Mouse (Mus musculus): ENCODE results near the gene N4bp2l2.

N4bp2l2 gene

DNA sequence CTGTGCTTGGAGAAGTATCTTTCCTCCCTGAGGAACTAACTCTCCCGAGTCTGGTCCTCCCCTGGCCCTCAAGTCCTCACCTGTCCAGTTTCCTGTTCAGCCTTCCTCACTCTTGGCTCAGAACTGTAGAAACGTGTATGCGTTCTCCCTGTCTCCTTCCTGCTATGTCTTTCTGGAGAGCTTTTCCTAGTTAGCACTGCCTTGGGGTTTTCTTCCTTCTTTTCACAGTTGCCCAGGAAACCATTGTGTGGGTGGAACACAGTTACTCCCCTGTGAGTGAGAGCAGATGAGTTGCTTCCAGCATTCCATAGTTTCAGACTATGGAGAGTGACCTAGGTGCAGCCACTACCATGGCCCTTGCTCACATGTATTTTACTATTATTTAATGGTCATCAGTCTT, 99.8 kb downstream of the N4bp2l2 start:
- DNase-seq (ENCODE audit: low spot score in 2 of 2) = peak; percentile 26 to 47

- no peak for DNase-seq (ENCODE audit: low spot score in 2 of 2)
Observed at GRCm38 (mm10) chr5:150564426-150564825, 101.6 kb downstream of the N4bp2l2 start.

DNA sequence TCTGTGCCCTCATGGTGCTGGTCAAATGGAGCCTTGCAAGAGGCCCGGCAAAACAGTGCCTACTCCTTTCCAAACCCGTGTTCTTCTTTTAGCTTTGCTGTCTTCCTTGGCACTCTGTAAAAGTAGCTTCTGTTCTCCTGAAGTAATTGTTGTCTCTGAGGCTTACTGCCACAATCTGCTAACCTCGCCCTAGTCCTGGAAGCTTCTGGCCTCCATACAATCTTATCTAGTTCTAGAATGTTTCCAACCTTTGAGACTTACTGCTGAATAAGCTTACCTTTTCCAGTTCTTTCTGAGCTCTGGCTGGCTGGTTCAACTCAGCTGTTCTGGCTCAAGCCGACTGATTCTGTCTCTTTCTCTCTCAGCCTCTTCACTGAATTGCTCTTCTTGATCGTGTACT, 104.2 kb downstream of the N4bp2l2 start:
- no peak for DNase-seq (ENCODE audit: low spot score in 2 of 2)

GRCm38 (mm10) chr5:150561376-150561775, 104.6 kb downstream of the N4bp2l2 start:
- DNase-seq (ENCODE audit: low spot score in 2 of 2) = no peak

DNA sequence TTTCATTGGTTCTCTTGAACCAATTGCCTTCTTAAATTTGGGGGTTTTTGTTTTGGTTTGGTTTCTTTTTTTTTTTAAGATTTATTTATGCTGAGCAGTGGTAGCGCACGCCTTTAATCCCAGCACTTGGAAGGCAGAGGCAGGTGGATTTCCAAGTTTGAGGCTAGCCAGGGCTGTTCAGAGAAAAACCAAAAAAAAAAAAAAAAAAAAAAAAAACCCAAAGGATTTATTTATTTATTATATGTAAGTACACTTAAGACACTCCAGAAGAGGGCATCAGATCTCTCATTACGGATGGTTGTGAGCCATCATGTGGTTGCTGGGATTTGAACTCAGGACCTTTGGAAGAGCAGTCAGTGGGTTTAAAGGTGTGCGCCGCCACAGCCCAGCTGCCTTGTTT, 105.1 kb downstream of the N4bp2l2 start:
- no peak for DNase-seq (ENCODE audit: low spot score in 2 of 2)

DNA sequence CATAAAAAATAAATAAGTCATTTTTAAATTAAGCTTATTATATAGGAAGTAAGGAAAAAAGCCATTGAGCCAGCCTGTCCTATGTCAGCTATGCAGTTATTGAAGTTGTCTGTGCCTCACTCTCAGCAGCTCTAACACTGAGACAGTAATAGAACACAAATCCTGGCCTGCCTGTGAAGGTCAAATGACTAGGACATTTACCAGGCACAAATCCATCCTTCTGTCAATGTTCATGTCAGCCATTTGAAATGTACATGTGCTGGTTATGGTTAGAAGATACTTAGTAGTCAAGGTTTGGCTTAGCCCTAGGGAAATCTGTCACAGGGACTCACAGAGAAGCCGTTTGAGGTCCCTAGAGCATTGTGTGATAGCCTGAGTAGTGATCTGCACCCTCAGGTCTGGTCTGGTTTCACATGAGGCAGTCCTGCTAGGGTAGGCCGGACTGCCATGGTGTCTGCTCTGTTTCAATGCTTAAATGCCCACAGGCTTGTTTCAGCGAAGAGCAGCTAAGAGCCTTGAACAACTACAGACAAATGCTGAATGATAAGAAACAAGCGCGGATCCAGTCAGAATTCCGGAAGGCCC, 106.4 kb downstream of the N4bp2l2 start:
- no peak for DNase-seq (ENCODE audit: low spot score in 2 of 2)

All from frontal cortex, postnatal 10 days (tissue).